Mouse (Mus musculus): ENCODE measurements around the gene Hipk1. TPM values are rescaled to one million over a fixed set of nuclear protein-coding genes. Genes with fewer than 3 reads are reported as not detected.

Gene Hipk1
- polyA plus RNA-seq, 1 experiment from 2014 or later: 13.8 TPM

DNA sequence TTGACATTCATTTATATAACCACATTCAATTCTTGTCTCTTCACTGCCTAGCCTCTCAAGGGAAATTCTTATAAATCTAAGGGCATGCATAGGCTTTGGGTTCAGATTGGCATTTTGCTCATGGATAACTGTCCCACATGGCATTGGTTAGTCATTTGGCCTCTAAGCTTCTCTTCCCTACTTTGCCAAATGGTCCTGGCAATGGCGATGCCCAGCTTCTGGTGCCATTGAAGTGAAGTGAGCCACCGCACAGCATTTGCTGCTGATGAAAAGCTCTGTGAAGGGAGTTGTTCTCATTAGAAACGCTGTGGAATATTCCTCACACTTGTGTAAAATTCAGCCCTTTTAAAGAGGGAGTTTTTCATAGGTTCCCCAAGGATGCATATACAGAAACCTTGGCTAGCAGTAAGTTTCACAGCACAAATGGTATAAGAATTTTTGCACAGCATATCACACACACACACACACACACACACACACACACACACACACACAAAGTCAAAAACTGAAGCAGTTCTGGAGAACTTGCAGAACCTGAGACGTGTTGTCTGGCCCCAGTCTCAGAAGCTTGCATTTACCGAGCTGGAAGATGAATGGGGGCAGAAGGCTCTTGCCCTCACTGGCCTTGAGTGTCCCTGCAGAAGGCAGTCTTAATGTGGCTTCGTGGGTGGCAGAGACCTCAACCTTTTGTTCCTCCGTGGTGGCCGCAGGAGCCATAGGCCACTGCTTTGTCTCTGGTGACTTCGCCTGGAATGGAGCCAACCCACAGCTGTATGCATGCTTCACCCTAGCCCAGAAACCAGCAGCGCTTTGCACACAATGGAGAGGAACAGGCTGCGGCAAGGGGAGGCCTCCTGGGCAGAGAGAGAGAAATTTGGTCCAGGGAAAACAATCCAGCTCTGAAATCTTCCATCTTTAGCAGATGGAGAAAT is 75.3 kb downstream of the Hipk1 start:
- H3K4me2 ChIP-seq (ENCODE audit: low read depth, low read length): no peak overlapping the region
- no peak overlapping the region for H3K27ac ChIP-seq (replicated peaks; ENCODE audit: low read depth, low read length)
- WGBS: 47% methylated on average over 11 of the region's 11 CpGs
- DNase-seq (ENCODE audit: low spot score): peak; percentile 50
- no peaks in the 10 kb centered on the region for H3K4me1 ChIP-seq (ENCODE audit: control insufficient read depth, insufficient read depth, low read length)
- no peaks in the 10 kb centered on the region for H3K27me3 ChIP-seq (ENCODE audit: control insufficient read depth, insufficient read depth, low read length)
- no peaks in the 10 kb centered on the region for H3K9me3 ChIP-seq (replicated peaks; ENCODE audit: control insufficient read depth, low read length)
- ATAC-seq (replicated peaks; ENCODE audit: insufficient number of reproducible peaks, low FRiP score, low TSS enrichment, low read depth): no peak; the same call in 1 of the 2 replicates
- H3K36me3 ChIP-seq (replicated peaks; ENCODE audit: control insufficient read depth, insufficient read depth, low read depth, low read length): no peaks in the 10 kb centered on the region
- H3K4me3 ChIP-seq (ENCODE audit: low read depth, low read length): no peak overlapping the region
- no peak overlapping the region for H3K9ac ChIP-seq (replicated peaks; ENCODE audit: low read length)

GRCm38 (mm10) chr3:103714942-103715341 is 76.4 kb downstream of the Hipk1 start:
- Histone ChIP-seq H3K9me3 (replicated peaks; ENCODE audit: control insufficient read depth, low read length) (no peaks in the 10 kb centered on the region), H3K4me3 (ENCODE audit: low read depth, low read length) (no peak overlapping the region), H3K27me3 (ENCODE audit: control insufficient read depth, insufficient read depth, low read length) (no peaks in the 10 kb centered on the region), H3K36me3 (replicated peaks; ENCODE audit: control insufficient read depth, insufficient read depth, low read depth, low read length) (no peaks in the 10 kb centered on the region), H3K4me2 (ENCODE audit: low read depth, low read length) (no peak overlapping the region), H3K9ac (replicated peaks; ENCODE audit: low read length) (no peak overlapping the region), H3K4me1 (ENCODE audit: control insufficient read depth, insufficient read depth, low read length) (no peaks in the 10 kb centered on the region), H3K27ac (replicated peaks; ENCODE audit: low read depth, low read length) (no peak overlapping the region)
- ATAC-seq (replicated peaks; ENCODE audit: insufficient number of reproducible peaks, low FRiP score, low TSS enrichment, low read depth) (no peak), DNase-seq (ENCODE audit: low spot score) (no peak)
- WGBS: 80% methylated on average over 8 of the region's 8 CpGs

GRCm38 (mm10) chr3:103714236-103714875 is 77.0 kb downstream of the Hipk1 start:
- no peak overlapping the region for H3K4me2 ChIP-seq (ENCODE audit: low read depth, low read length)
- H3K36me3 ChIP-seq (replicated peaks; ENCODE audit: control insufficient read depth, insufficient read depth, low read depth, low read length): no peaks in the 10 kb centered on the region
- no peaks in the 10 kb centered on the region for H3K4me1 ChIP-seq (ENCODE audit: control insufficient read depth, insufficient read depth, low read length)
- no peak overlapping the region for H3K9ac ChIP-seq (replicated peaks; ENCODE audit: low read length)
- 72% methylated on average over 7 of the region's 7 CpGs for WGBS
- ATAC-seq (replicated peaks; ENCODE audit: insufficient number of reproducible peaks, low FRiP score, low TSS enrichment, low read depth) (no peak), DNase-seq (ENCODE audit: low spot score) (no peak)
- no peaks in the 10 kb centered on the region for H3K27me3 ChIP-seq (ENCODE audit: control insufficient read depth, insufficient read depth, low read length)
- H3K9me3 ChIP-seq (replicated peaks; ENCODE audit: control insufficient read depth, low read length): no peaks in the 10 kb centered on the region
- no peak overlapping the region for H3K4me3 ChIP-seq (ENCODE audit: low read depth, low read length)
- H3K27ac ChIP-seq (replicated peaks; ENCODE audit: low read depth, low read length): no peak overlapping the region

DNA sequence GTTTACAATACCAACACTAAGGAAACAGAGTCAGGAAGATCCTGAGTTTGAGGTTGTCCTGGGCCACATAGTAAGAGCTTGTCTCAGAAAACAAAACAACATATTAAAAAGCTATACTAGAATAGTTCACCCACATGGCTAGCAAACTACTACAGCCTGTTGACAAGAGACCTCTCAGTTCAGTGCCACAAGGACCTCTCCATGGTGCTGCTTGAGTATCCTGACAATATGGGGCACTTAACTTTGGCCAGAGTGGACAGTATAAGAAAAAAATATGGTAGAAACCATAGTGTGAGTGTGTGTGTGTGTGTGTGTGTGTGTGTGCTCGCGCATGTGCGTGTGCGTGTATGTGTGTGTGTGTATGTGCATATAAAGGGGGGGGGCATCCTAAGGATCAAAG is 79.2 kb downstream of the Hipk1 start:
- no peak for DNase-seq (ENCODE audit: low spot score)
- no peaks in the 10 kb centered on the region for H3K36me3 ChIP-seq (replicated peaks; ENCODE audit: control insufficient read depth, insufficient read depth, low read depth, low read length)
- H3K27me3 ChIP-seq (ENCODE audit: control insufficient read depth, insufficient read depth, low read length): no peaks in the 10 kb centered on the region
- ATAC-seq (replicated peaks; ENCODE audit: insufficient number of reproducible peaks, low FRiP score, low TSS enrichment, low read depth): no peak
- H3K4me1 ChIP-seq (ENCODE audit: control insufficient read depth, insufficient read depth, low read length): no peaks in the 10 kb centered on the region
- no peak overlapping the region for H3K27ac ChIP-seq (replicated peaks; ENCODE audit: low read depth, low read length)
- H3K4me2 ChIP-seq (ENCODE audit: low read depth, low read length): no peak overlapping the region
- WGBS: 98% methylated on average over 4 of the region's 4 CpGs
- no peak overlapping the region for H3K4me3 ChIP-seq (ENCODE audit: low read depth, low read length)
- H3K9ac ChIP-seq (replicated peaks; ENCODE audit: low read length): no peak overlapping the region
- H3K9me3 ChIP-seq (replicated peaks; ENCODE audit: control insufficient read depth, low read length): no peaks in the 10 kb centered on the region

DNA sequence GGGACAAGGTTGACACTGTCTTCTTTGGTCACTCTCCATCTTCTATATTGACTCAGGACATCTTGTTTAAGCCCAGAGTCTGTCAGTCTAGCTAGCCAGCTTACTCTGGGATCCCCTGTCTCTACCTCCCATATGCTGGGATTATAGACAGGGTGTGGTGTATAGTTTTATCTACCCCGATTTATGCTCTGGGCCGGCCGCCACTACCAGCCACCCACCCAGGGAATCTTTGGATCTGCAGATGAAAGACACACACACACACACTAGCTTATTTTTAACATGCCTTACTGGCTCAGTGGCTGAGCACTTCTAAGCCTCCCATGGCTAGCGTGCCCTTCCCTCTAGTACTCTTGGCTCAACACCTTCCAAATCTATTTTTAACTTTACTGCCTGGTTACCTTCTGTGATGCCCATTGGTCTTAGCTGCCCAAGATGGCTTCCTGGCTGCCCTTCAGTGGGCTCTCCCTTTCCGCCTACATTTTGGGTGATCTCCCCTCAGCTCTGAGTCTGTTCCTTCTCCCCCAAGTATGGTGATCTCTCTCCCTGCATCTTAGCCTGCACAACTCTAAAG is 81.8 kb downstream of the Hipk1 start:
- H3K4me3 ChIP-seq (ENCODE audit: low read depth, low read length): no peak overlapping the region
- H3K4me2 ChIP-seq (ENCODE audit: low read depth, low read length): no peak overlapping the region
- no peak overlapping the region for H3K27ac ChIP-seq (replicated peaks; ENCODE audit: low read depth, low read length)
- no peaks in the 10 kb centered on the region for H3K27me3 ChIP-seq (ENCODE audit: control insufficient read depth, insufficient read depth, low read length)
- H3K36me3 ChIP-seq (replicated peaks; ENCODE audit: control insufficient read depth, insufficient read depth, low read depth, low read length): no peaks in the 10 kb centered on the region
- ATAC-seq (replicated peaks; ENCODE audit: insufficient number of reproducible peaks, low FRiP score, low TSS enrichment, low read depth) (no peak), DNase-seq (ENCODE audit: low spot score) (no peak)
- no peaks in the 10 kb centered on the region for H3K9me3 ChIP-seq (replicated peaks; ENCODE audit: control insufficient read depth, low read length)
- WGBS: 90% methylated on average over 5 of the region's 5 CpGs
- no peaks in the 10 kb centered on the region for H3K4me1 ChIP-seq (ENCODE audit: control insufficient read depth, insufficient read depth, low read length)
- no peak overlapping the region for H3K9ac ChIP-seq (replicated peaks; ENCODE audit: low read length)

DNA sequence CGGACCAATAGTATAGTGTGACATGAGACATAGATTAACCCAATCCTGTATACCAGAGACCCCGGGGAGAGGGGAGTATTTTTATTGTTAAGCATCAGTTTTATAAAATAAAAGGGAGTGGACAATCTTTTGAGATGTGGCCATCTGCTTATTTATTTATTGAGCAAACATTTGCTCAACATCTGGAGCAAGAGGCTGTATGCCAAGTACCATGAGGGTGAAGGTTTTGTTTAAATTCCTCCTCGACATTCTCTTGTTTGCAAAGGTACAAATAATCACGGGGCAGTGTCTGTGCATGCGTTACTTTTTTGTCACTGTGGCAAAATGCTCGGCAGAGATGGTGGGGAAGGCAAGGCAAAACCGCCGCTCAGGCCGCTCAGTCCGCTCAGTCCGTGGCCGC is 85.9 kb downstream of the Hipk1 start:
- H3K9ac ChIP-seq (replicated peaks; ENCODE audit: low read length): no peak overlapping the region
- H3K36me3 ChIP-seq (replicated peaks; ENCODE audit: control insufficient read depth, insufficient read depth, low read depth, low read length): no peaks in the 10 kb centered on the region
- no peak overlapping the region for H3K27ac ChIP-seq (replicated peaks; ENCODE audit: low read depth, low read length)
- H3K4me3 ChIP-seq (ENCODE audit: low read depth, low read length): no peak overlapping the region
- 85% methylated on average over 12 of the region's 12 CpGs for WGBS
- H3K4me2 ChIP-seq (ENCODE audit: low read depth, low read length): no peak overlapping the region
- H3K27me3 ChIP-seq (ENCODE audit: control insufficient read depth, insufficient read depth, low read length): no peaks in the 10 kb centered on the region
- no peaks in the 10 kb centered on the region for H3K4me1 ChIP-seq (ENCODE audit: control insufficient read depth, insufficient read depth, low read length)
- no peak for DNase-seq (ENCODE audit: low spot score)
- H3K9me3 ChIP-seq (replicated peaks; ENCODE audit: control insufficient read depth, low read length): no peaks in the 10 kb centered on the region
- no peak for ATAC-seq (replicated peaks; ENCODE audit: insufficient number of reproducible peaks, low FRiP score, low TSS enrichment, low read depth)

GRCm38 (mm10) chr3:103704661-103705060 is 86.7 kb downstream of the Hipk1 start:
- Histone ChIP-seq H3K9ac (replicated peaks; ENCODE audit: low read length) (no peak overlapping the region), H3K4me2 (ENCODE audit: low read depth, low read length) (no peak overlapping the region), H3K36me3 (replicated peaks; ENCODE audit: control insufficient read depth, insufficient read depth, low read depth, low read length) (no peaks in the 10 kb centered on the region), H3K27ac (replicated peaks; ENCODE audit: low read depth, low read length) (no peak overlapping the region), H3K27me3 (ENCODE audit: control insufficient read depth, insufficient read depth, low read length) (no peaks in the 10 kb centered on the region), H3K9me3 (replicated peaks; ENCODE audit: control insufficient read depth, low read length) (no peaks in the 10 kb centered on the region), H3K4me3 (ENCODE audit: low read depth, low read length) (no peak overlapping the region), H3K4me1 (ENCODE audit: control insufficient read depth, insufficient read depth, low read length) (no peaks in the 10 kb centered on the region)
- WGBS: 76% methylated on average over 6 of the region's 6 CpGs
- DNase-seq (ENCODE audit: low spot score) (no peak), ATAC-seq (replicated peaks; ENCODE audit: insufficient number of reproducible peaks, low FRiP score, low TSS enrichment, low read depth) (no peak)

DNA sequence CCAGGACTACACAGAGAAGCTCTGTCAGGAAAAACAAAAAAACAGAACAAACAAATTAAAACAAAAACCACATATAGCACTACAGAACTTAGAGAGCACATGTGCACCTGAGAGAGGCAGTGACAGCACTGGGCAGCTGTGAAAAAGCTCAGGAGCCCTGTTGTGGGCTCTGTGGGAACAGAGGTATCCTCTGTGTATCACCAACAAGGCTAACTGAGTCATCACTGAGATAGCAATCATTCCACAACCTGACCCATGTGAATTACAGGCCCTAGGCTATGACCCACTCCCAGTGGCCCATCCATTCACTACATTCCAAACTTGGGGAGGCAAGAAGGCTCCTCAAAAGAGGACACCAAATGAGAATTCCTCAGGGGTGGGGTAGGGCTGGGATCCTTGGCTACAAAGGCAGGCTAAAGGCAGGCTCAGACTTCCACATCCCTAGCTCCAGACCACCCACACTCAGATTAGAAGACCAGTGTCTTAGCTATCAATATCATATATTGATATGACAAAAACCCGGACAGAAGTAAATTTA is 94.9 kb downstream of the Hipk1 start:
- H3K27me3 ChIP-seq (ENCODE audit: control insufficient read depth, insufficient read depth, low read length): no peaks in the 10 kb centered on the region
- H3K4me3 ChIP-seq (ENCODE audit: low read depth, low read length): no peak overlapping the region
- 71% methylated on average over 1 of the region's 1 CpGs for WGBS

More for the DNA sequence above, 94.9 kb downstream of the Hipk1 start:
- Histone ChIP-seq H3K27ac (replicated peaks; ENCODE audit: low read depth, low read length) (no peak overlapping the region), H3K9ac (replicated peaks; ENCODE audit: low read length) (no peak overlapping the region), H3K4me2 (ENCODE audit: low read depth, low read length) (no peak overlapping the region), H3K36me3 (replicated peaks; ENCODE audit: control insufficient read depth, insufficient read depth, low read depth, low read length) (no peaks in the 10 kb centered on the region), H3K9me3 (replicated peaks; ENCODE audit: control insufficient read depth, low read length) (no peaks in the 10 kb centered on the region), H3K4me1 (ENCODE audit: control insufficient read depth, insufficient read depth, low read length) (no peaks in the 10 kb centered on the region)
- DNase-seq (ENCODE audit: low spot score) (no peak), ATAC-seq (replicated peaks; ENCODE audit: insufficient number of reproducible peaks, low FRiP score, low TSS enrichment, low read depth) (no peak)

Measured in embryonic facial prominence, embryonic 11.5 days (tissue).